Mouse (Mus musculus) cerebellum, adult 9-10 months (tissue): ENCODE results near the gene Pheta1.

Experiments
- DNase-seq: peaks from one replicate; pipeline ENCODE4 v3.0.0; 2022

The Pheta1 gene

GRCm38 (mm10) chr5:121827876-121828275 lies 20.9 kb upstream of the Pheta1 start:
- no peak for DNase-seq

DNA sequence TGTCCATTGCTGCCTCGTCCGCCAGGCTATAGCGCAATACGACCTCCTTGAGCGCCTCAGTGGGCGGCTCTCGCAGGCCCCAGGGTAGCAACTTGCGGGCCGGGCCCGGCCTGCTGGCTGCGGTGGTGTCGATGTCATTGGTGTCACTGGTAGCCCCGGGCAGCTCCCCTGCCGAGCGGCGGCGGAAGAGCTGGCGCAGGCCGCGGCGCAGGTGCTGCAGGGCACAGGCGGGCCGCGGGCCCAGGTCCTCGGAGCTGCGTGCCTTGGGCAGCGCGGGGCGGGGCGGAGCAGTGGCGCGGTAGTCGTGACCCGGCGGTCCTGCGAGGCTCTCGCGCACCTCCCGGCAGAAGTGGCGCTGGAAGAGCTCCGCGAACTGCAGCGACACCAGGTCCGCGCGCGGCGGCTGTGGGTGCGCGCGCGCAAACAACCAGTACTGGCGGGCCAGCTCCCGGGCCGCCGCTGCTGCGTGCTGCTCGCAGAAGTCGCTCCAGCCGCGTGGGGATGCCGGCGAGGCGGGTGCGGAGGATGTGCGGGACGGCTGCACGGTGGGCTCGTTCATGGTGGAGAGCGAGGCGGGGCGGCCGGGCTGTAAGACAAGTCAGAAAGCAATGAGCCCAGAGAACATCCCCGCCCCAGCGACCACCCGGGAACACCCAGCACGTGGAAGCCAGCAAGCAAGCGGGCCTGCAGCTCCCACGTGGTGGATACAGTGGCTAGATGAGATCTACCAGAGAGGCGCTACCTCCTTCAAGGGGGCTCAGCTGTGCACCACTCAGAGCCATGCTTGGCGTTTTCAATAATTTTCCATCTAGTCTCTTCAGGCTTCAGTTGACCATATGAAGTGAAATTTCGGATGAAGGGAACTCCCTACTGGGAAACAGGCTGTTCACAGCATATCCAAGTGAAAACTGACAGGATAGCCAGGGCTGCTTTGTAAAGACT lies 20.0 kb upstream of the Pheta1 start:
- peak; percentile 85 for DNase-seq

GRCm38 (mm10) chr5:121831002-121831601 lies 17.7 kb upstream of the Pheta1 start:
- DNase-seq: no peak

- no peak for DNase-seq
Observed at GRCm38 (mm10) chr5:121832376-121833155, 16.2 kb upstream of the Pheta1 start.

DNA sequence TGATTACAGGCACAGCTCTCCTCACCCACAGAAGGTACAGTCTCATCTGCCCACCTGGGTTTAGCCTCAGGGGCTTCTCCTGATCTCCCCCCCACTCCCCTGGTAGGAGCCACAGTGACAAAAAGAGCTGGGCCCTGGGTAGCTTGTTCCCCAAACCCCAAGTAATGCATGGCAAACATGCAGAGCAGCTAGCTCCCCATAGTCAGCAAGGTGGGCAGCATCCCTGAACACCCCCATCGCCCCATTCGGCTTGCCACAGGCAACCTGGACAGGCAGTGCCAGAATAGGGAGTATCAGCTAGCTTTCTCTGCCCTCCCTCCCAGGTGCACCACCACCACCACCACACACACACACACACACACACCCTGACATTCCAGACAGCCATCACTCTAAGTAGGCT lies 15.6 kb upstream of the Pheta1 start:
- no peak for DNase-seq

- no peak for DNase-seq
Observed at GRCm38 (mm10) chr5:121833572-121834240, 15.1 kb upstream of the Pheta1 start.

- no peak for DNase-seq
Observed at GRCm38 (mm10) chr5:121834241-121834606, 14.6 kb upstream of the Pheta1 start.

GRCm38 (mm10) chr5:121834991-121835747 lies 13.6 kb upstream of the Pheta1 start:
- DNase-seq: no peak

GRCm38 (mm10) chr5:121835949-121836691 lies 12.7 kb upstream of the Pheta1 start:
- DNase-seq: no peak

GRCm38 (mm10) chr5:121836692-121837415 lies 11.9 kb upstream of the Pheta1 start:
- peak; percentile 86 for DNase-seq

- DNase-seq: no peak
Observed at GRCm38 (mm10) chr5:121837441-121838340, 11.1 kb upstream of the Pheta1 start, which contains the start of gene Sh2b3. Gene Sh2b3, minus strand, starts transcription at chr5:121837646.

DNA sequence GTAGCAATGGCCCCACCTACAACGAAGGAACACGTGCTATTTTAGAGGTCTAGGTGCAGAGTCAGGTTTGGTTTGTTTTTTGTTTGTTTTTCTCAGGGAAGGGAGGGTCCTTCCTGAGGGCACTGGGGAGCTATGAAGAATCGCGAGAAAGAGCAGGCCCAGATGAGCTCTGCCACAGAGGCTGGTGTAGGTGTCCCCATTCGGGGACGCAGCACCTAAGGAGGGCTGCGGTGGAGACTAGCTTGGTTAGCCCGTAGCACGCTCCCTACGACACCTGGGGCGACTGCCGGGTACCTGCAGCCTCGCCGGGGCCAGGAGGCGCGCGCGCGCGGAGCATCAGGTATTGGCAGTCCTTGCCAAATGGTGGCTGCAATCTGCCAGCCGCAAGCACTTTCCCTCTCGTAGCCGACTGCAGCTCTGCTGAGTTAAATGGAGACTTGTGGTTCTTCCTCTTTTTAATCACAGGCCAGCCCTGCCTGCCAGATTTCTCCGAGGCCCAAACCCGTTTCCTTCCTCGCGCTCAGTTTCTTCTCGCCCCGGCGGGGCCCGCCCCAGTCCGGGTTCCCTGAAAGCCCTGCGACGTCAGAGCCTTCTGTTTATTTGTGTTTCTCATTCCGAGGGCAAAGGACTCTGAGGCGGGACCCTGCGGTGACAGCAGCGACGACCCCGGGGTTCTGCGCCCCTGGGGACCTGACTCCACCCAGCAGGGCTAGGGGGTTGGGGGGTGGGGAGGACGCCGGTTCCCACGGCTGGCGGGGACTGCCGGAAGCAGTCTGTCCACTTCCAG lies 10.2 kb upstream of the Pheta1 start:
- DNase-seq: no peak

DNA sequence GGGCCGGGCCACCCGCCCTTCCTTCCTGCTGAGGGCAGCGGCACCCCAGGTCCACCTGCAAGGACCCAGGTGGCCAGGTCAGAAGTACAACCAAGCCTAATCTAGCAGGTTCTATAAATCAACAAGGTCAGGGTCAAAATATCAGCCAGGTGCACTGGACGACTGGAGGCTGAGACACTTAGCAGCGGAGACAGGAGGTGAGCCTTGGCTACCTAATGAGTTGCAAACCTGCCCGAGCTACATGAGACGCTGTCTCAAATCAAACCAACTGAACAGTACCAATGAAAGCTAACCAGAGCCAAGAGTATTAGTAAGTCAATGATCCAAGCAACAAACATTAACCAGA lies 9.7 kb upstream of the Pheta1 start:
- no peak for DNase-seq

- peak; percentile 35 for DNase-seq
Observed at GRCm38 (mm10) chr5:121841516-121841915, 7.3 kb upstream of the Pheta1 start.

DNA sequence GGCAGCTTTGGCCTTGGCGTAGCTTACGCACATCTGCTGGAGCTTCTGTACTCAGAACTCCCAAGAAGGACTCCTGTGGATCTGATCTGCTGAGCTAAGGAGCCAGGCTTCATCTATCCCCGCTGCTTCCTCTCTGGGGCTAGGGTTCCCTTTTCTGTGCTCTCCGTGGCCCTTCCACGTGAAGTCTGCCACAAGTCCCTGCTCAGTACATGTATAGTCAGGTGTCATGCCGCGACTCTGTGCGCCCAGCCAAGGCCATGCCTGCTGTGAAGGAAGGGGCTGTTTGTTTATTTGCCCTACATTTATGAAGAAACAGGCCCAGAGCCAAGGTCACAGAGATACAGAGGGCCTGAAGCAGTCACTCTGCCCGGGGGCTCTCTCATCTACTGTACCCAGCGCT lies 6.8 kb upstream of the Pheta1 start:
- peak; percentile 56 for DNase-seq

GRCm38 (mm10) chr5:121842665-121843118 lies 6.1 kb upstream of the Pheta1 start:
- peak; percentile 86 for DNase-seq

GRCm38 (mm10) chr5:121843138-121843905 lies 5.5 kb upstream of the Pheta1 start:
- peak; percentile 72 for DNase-seq

DNA sequence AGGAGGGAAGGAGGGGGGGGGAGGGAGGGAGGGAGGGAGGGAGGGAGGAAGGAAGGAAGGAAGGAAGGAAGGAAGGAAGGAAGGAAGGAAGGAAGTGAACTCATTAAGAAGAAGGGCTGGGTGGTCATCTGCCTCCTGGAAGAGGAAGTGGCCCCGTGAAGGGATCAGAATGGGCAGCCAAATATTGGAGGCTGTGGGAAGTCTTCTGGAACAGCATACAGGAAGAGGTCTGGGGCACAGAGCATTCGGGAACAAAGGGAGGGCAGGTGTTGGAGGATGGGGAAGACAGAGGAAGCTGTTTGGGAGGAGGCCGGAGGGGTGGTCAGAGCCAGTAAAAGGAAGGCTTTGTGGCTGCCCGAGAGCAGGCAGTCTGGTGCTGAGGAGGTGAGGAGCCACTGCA lies 3.4 kb upstream of the Pheta1 start:
- DNase-seq: no peak
